Mouse (Mus musculus) embryonic facial prominence, embryonic 11.5 days (tissue): ENCODE measurements at regions not wholly inside any gene's neighbourhood (a gene's known extent, or its start where the extent isn't known, plus 50 kb on each side); places are given as distances from the start of the nearest gene placed in this dataset.
A peak's percentile ranks its signal among the peaks of the same experiment; 100 is the strongest.

ENCODE experiments used
- ATAC-seq: fragments of 200-750 bp; cut with Nextera tagmentation; replicated peaks from 2 replicates; pipeline ENCODE4 v1.8.0; 2017; ENCODE audit warnings: low read depth; ENCODE audit not compliant: insufficient number of reproducible peaks, low FRiP score, low TSS enrichment
- DNase-seq: peaks from one replicate; pipeline ENCODE4 v3.0.0-alpha.2; 2015; ENCODE audit warnings: low spot score
- H3K27ac ChIP-seq: fragments of 300-500 bp; sonication (generic); replicated peaks from 2 replicates; pipeline ENCODE4 v1.5.1; 2014; ENCODE audit warnings: mild to moderate bottlenecking, low read depth, low read length, control low read depth
- H3K27me3 ChIP-seq: fragments of 300-500 bp; sonication (generic); 2 replicates; pipeline ENCODE4 v1.6.1; 2014; ENCODE audit warnings: mild to moderate bottlenecking, low read length, moderate library complexity, mixed read lengths; ENCODE audit not compliant: control insufficient read depth, insufficient read depth
- H3K36me3 ChIP-seq: fragments of 300-500 bp; sonication (generic); replicated peaks from 2 replicates; pipeline ENCODE4 v1.6.1; 2014; ENCODE audit warnings: low read depth, mild to moderate bottlenecking, low read length, moderate library complexity, mixed read lengths; ENCODE audit not compliant: control insufficient read depth, insufficient read depth
- H3K4me1 ChIP-seq: fragments of 300-500 bp; sonication (generic); 2 replicates; pipeline ENCODE4 v1.6.1; 2014; ENCODE audit warnings: low read length, mixed read lengths; ENCODE audit not compliant: control insufficient read depth, insufficient read depth
- H3K4me2 ChIP-seq: fragments of 300-500 bp; sonication (generic); 2 replicates; pipeline ENCODE4 v1.6.1; 2014; ENCODE audit warnings: low read depth, mild to moderate bottlenecking, control low read depth, low read length, moderate library complexity
- H3K4me3 ChIP-seq: fragments of 300-500 bp; sonication (generic); 2 replicates; pipeline ENCODE4 v1.5.1; 2014; ENCODE audit warnings: low read depth, low read length, control low read depth
- H3K9ac ChIP-seq: fragments of 300-500 bp; sonication (generic); replicated peaks from 2 replicates; pipeline ENCODE4 v1.6.1; 2014; ENCODE audit warnings: mild to moderate bottlenecking, control low read depth, low read length
- H3K9me3 ChIP-seq: fragments of 300-500 bp; sonication (generic); replicated peaks from 2 replicates; pipeline ENCODE4 v1.6.1; 2016; ENCODE audit warnings: mild to moderate bottlenecking, low read length, inconsistent platforms, mixed read lengths; ENCODE audit not compliant: control insufficient read depth
- WGBS: fragments of 180-500 bp; shearing (Covaris S2); extraction: QIAGEN DNeasy Blood & Tissue Kit; methylation state at CpG from one replicate; pipeline ENCODE4 v1.1.7; 2014; 5-methylcytosine and 5-hydroxymethylcytosine counted together

DNA sequence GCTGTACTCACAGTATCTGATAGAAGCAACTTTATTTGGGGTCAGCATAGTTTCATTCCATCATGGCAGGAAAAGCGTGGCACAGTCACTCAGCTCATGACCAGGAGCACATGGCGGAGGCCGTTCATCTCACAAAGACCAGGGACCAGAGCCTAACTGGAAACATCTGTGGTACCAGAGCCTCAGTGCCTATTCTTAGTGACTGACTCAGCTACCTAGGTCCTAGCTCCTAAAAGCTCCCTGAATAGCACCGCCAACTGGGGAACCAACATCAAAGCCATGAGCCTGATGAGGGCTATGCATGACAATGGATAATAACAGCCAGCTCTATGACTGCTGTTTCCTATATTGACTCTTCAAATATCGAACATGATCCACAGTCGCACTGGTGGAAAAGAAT, 198.2 kb downstream of the Gm10260 start:
- DNase-seq (peak; percentile 49), ATAC-seq (no peak)
- Histone ChIP-seq H3K27me3 (no peaks in the 10 kb centered on the region), H3K4me1 (no peaks in the 10 kb centered on the region), H3K4me3 (no peak overlapping the region), H3K9me3 (no peaks in the 10 kb centered on the region), H3K27ac (no peak overlapping the region), H3K4me2 (no peak overlapping the region), H3K36me3 (no peaks in the 10 kb centered on the region), H3K9ac (no peak overlapping the region)
- 67% methylated on average over 6 of the region's 6 CpGs for WGBS

DNA sequence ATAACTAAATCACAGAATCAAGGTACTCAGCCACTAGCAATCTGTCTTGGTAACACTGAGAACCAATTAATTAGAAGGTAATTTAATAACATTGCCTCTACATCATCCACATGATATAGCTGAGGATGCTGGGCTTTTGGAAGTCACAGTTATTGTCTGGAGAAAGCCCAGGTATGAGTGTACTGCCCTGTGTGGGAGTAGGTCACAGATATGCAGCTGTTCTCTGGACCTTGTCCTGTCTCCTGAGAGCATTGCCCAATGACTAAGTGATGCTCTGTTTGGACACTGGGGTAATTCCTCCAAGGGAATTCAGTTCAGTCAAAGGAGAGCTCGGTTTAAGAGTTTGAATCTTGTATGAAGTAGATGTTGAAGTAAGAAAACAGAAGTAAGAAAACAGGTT, 199.6 kb downstream of the Gm10260 start:
- no peaks in the 10 kb centered on the region for H3K36me3 ChIP-seq
- no peak overlapping the region for H3K4me2 ChIP-seq
- H3K27me3 ChIP-seq: no peaks in the 10 kb centered on the region
- no peak for ATAC-seq
- no peak overlapping the region for H3K9ac ChIP-seq
- no peak overlapping the region for H3K27ac ChIP-seq
- H3K4me3 ChIP-seq: no peak overlapping the region
- no peaks in the 10 kb centered on the region for H3K4me1 ChIP-seq
- DNase-seq: no peak
- 71% methylated on average over 1 of the region's 1 CpGs for WGBS
- H3K9me3 ChIP-seq: no peaks in the 10 kb centered on the region

DNA sequence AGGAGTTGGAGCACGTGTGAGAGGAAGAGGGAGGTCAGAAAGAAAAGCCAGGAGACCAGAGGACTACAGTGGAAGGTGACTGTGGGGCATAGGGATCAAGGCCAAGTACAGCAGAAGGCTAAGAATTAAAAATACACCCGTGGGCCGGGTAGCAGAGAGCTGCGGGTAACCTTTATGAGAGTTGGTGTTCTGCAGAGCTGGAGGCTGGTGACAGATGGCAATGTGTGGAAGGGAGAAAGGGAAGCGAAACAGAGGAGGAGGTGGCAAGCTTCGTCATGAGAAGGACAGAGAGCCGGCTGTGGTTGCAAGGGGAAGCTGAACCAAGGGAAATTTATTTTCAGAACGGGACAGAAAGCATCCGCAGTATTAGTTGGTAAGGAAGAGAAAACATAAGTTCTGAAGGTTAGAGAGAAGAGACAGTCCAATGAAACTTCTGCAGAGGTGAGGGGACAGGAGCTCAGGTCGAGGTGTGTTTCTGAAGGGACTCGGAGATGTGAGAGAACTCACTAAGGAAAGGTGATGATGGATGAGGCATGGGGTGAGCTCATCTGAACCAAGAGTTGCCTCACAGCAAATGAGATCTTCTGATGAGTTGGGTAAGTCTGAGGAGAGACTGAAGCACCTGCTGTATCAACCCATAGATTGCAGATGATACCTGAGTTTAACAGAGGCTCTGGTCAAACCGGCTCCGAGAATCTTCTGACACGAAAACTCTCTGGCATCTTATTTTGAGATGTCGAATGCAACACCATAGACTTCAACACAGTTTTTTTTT, 200.6 kb downstream of the Gm10260 start:
- DNase-seq: no peak
- H3K27ac ChIP-seq: no peak overlapping the region
- H3K9ac ChIP-seq: no peak overlapping the region
- ATAC-seq: no peak
- H3K27me3 ChIP-seq: no peaks in the 10 kb centered on the region
- WGBS: 90% methylated on average over 15 of the region's 15 CpGs
- H3K4me2 ChIP-seq: no peak overlapping the region
- H3K9me3 ChIP-seq: no peaks in the 10 kb centered on the region
- H3K36me3 ChIP-seq: no peaks in the 10 kb centered on the region
- H3K4me3 ChIP-seq: no peak overlapping the region
- no peaks in the 10 kb centered on the region for H3K4me1 ChIP-seq

DNA sequence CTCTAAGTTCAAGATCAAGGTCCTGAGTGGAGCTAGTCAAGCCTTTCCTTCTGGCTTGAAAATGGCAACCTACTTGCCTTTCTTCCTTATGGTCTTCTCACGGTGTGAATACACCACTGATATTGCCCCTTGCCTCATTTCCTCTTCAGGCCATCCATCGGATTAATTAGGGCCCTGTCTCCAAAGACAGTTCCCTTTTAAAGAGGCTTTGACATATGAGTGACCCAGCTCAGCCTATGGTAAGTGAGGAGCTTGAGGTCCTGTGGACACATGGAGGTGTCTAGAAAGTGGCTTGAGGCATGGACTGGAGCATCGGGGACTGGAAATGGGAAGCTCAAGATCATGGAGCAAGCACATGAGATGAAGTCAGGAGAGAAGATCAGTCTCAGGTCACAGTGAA, 201.5 kb downstream of the Gm10260 start:
- Histone ChIP-seq H3K4me2 (no peak overlapping the region), H3K27me3 (no peaks in the 10 kb centered on the region), H3K9ac (no peak overlapping the region), H3K36me3 (no peaks in the 10 kb centered on the region), H3K9me3 (no peaks in the 10 kb centered on the region), H3K4me3 (no peak overlapping the region), H3K4me1 (no peaks in the 10 kb centered on the region), H3K27ac (no peak overlapping the region)
- ATAC-seq (no peak), DNase-seq (no peak)
- 89% methylated on average over 3 of the region's 3 CpGs for WGBS

DNA sequence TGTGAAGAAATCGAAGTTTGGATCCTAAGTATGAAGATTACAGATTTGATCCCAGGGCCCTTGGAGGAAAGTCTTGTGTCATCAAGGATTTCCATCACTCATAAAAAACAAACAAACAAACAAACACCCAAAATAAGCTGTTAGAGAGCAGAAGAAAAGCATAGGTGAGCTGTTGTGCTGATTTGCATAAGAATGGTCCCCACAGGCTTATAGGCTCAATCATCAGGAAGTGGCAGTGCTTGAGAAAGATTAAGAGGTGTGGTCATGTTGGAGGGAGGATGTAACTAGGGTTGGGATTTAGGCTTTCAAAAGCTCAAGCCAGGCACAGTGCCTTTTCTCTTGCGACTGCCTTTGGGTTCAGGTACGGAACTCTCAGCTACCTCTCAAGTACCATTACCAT, 205.1 kb downstream of the Gm10260 start:
- DNase-seq (no peak), ATAC-seq (no peak)
- 85% methylated on average over 3 of the region's 3 CpGs for WGBS
- H3K9ac ChIP-seq: no peak overlapping the region
- no peak overlapping the region for H3K4me3 ChIP-seq
- H3K36me3 ChIP-seq: no peaks in the 10 kb centered on the region
- no peaks in the 10 kb centered on the region for H3K9me3 ChIP-seq
- H3K27me3 ChIP-seq: no peaks in the 10 kb centered on the region
- no peak overlapping the region for H3K27ac ChIP-seq
- no peaks in the 10 kb centered on the region for H3K4me1 ChIP-seq
- no peak overlapping the region for H3K4me2 ChIP-seq

DNA sequence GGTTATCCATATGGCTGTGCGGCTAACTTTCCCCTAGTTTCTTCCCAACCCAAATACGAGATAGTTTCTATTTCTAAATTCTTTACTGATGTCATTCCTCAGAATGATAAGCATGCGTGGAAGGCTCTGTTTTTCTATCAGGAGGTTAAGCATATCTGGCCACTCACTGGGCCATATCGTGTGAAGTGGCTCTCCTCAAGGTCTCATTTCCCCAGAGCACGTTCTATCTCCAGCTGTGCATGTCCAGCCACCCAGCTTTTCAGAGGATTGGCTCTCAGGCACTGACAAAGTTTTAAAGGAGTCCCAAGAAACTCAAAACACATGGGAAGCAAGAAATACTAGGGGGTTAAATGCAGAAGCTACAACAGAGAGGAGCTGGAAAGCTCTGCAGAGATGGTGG, 205.8 kb downstream of the Gm10260 start:
- no peaks in the 10 kb centered on the region for H3K9me3 ChIP-seq
- 47% methylated on average over 5 of the region's 5 CpGs for WGBS
- H3K27me3 ChIP-seq: no peaks in the 10 kb centered on the region
- H3K4me3 ChIP-seq: no peak overlapping the region
- DNase-seq: no peak
- H3K36me3 ChIP-seq: no peaks in the 10 kb centered on the region
- no peak for ATAC-seq
- H3K4me2 ChIP-seq: no peak overlapping the region
- no peak overlapping the region for H3K27ac ChIP-seq
- H3K9ac ChIP-seq: no peak overlapping the region
- no peaks in the 10 kb centered on the region for H3K4me1 ChIP-seq

DNA sequence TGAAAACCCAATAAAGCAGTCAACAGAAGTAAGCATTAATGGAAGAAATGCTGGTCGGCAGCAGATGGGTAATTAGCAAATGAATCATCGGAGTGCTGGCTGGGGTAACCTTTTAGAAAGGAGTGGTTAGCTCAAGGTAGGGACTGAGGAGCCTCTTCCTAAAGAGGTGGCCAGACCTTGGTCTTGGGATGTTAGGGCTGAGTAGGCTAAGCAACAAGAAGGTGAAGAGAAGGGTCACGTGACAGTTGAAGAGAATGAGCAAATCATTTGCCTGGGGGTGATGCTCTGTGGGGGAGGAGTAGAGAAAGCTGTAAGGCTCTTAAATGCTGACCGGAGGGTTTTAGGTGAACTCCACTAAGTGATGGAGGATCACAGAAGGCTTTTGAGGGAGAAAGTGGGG, 208.2 kb downstream of the Gm10260 start:
- Histone ChIP-seq H3K4me1 (no peaks in the 10 kb centered on the region), H3K27me3 (no peaks in the 10 kb centered on the region), H3K9me3 (no peaks in the 10 kb centered on the region), H3K4me2 (no peak overlapping the region), H3K27ac (no peak overlapping the region), H3K9ac (no peak overlapping the region), H3K36me3 (no peaks in the 10 kb centered on the region), H3K4me3 (no peak overlapping the region)
- no peak for DNase-seq
- 69% methylated on average over 4 of the region's 4 CpGs for WGBS
- no peak for ATAC-seq

DNA sequence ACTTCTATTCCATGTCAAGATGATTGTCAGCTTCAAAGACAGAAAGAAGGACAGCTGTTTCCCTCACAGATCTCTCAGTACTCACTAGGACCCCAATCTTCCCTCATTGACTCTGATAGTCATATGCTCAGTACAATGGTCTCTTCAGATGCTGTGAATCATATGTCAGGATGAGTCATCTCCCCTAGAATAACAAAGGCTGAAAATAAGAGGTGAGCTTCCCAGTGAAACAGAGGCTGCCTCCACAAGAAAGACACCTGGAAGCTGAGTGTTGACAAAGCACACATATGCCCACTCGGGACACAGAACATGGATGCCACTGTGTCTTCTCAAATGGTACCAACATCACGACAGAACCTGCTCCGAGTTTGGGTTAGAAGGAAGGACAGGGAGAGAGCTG, 209.6 kb downstream of the Gm10260 start:
- WGBS: 83% methylated on average over 3 of the region's 3 CpGs

More for the DNA sequence above, 209.6 kb downstream of the Gm10260 start:
- Histone ChIP-seq H3K27ac (no peak overlapping the region), H3K9ac (no peak overlapping the region), H3K36me3 (no peaks in the 10 kb centered on the region), H3K4me3 (no peak overlapping the region), H3K4me2 (no peak overlapping the region), H3K27me3 (no peaks in the 10 kb centered on the region), H3K4me1 (no peaks in the 10 kb centered on the region), H3K9me3 (no peaks in the 10 kb centered on the region)
- no peak for DNase-seq
- no peak for ATAC-seq
